Mouse (Mus musculus): Measurements from ENCODE around the gene Kansl3.
A peak's percentile ranks its signal among the peaks of the same experiment; 100 is the strongest.

The Kansl3 gene

GRCm38 (mm10) chr1:36321829-36322573 lies 47.0 kb downstream of the Kansl3 start:
- no peak for DNase-seq (ENCODE audit: low spot score)

- DNase-seq (ENCODE audit: low spot score): no peak
Measured at GRCm38 (mm10) chr1:36321164-36321563, 47.8 kb downstream of the Kansl3 start.

- DNase-seq (ENCODE audit: low spot score): no peak
Measured at GRCm38 (mm10) chr1:36315776-36316100, 53.2 kb downstream of the Kansl3 start.

GRCm38 (mm10) chr1:36314959-36315775 lies 53.8 kb downstream of the Kansl3 start:
- DNase-seq (ENCODE audit: low spot score): no peak

- DNase-seq (ENCODE audit: low spot score): no peak
Measured at GRCm38 (mm10) chr1:36309498-36309901, 59.5 kb downstream of the Kansl3 start.

DNA sequence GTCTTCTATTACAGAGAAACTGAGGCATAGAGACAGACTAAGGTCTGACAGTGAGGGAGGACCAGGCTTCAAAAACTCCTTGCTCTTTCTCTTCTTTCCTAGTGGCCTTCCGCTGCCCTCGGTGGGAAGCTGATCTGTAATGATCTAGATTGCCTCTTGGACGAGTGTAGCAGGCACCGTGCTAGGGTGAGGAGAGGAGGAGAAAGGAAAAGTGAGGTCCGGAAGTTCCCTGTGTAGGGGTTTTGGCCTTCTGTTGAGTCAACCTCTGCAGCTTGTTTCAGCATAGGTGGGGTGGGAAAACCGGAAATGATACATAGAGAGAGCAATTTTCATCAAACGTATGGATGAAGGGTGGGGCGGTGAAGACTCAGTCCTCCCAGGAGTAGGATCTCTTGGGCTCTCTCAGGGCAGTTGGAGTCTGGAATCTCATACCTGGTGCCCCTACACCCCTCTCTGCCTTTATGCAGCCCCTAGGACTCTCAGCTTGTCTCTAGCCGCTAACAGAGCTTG lies 60.0 kb downstream of the Kansl3 start:
- DNase-seq (ENCODE audit: low spot score): no peak

DNA sequence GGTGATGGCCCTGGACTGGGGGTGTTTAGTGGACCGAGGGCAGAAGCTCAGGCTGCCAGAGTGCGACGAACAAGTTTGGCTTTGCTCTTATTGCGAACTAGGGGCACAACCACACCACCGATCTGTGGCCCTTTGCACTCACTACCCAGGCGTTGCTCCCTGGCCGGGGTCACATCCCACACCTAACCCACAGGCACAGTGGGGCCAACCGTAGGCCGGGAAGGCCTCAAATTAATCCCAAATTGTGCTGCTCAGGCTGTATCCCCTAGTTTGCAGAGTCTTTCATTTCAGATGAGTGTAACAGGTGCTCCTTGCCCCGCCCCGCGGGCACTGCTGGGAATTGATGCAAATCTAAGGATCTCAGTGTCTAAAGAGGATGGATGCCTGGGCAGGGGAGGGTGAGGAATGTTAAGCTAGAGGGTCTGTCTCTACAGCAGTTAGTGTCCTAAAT lies 60.5 kb downstream of the Kansl3 start:
- no peak for DNase-seq (ENCODE audit: low spot score)

GRCm38 (mm10) chr1:36307495-36308280 lies 61.3 kb downstream of the Kansl3 start, which contains the start of gene Arid5a:
Arid5a (plus strand) TSS chr1:36307733.
- peak; percentile 75 for DNase-seq (ENCODE audit: low spot score)

DNA sequence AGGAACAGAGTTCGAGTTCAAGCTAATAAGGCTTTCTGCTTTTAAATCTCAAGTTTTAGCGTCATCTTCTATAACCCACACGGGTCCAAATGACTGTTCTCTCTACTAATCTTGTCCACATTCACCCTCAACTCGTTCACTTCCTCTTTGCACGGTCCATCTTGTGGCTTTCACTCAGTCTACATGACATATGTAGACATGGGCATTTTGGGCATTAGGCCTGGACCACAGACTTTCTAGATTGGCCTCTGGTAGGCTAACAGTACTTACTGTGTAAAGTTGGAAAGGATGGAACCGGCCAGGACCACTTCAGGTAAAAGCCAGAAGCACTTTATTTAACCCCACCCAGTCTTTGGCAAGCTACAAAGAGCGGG lies 61.9 kb downstream of the Kansl3 start:
- no peak for DNase-seq (ENCODE audit: low spot score)

- DNase-seq (ENCODE audit: low spot score): no peak
Measured at GRCm38 (mm10) chr1:36306120-36306519, 62.9 kb downstream of the Kansl3 start.

GRCm38 (mm10) chr1:36304764-36305163 lies 64.2 kb downstream of the Kansl3 start:
- no peak for DNase-seq (ENCODE audit: low spot score)

DNA sequence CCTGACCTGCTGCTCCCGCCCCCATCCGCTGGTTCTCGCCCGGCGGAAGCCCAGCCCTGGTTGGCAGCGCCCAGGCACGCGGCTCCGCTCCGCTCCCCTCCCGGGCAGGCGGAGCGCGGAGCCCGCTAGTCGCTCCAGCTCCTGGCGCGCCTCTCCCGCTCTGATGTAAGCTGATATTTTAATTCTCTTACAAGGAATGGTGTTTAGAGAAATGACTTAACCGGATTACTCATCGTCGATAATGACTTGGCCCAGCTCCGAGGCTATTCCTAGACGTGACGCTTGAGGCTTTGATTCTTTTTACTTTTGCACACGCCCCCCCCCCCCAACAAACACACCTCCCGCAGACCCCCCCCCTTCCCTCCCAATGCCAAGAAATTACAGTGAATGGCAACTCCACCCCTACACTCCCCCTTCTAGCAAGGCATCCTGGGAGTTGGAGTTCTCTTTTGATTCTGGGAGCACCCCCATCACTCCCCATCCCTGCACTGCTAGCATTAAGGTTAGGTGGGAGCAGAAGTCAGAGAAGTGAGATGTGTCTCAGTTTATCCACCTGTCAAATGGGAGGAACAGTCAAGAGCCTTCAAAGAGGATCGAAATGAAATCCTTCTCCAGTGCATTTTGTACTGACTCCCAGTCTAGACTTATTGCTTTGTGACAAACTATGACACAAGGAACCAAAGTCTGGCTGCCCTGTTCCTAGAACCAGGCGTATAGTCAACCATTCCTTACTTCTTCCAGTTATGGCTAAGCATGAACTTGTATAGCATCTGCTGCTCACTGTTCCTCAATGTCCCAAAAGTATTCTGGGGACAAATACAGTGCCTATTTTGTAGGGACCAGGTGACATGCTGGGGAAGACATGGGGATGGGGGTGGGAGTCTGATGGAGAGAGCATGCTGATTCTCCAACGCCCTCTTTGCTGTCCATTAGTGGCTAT lies 65.3 kb downstream of the Kansl3 start:
- peak; percentile 72 for DNase-seq (ENCODE audit: low spot score)

- no peak for DNase-seq (ENCODE audit: low spot score)
Measured at GRCm38 (mm10) chr1:36302957-36303356, 66.0 kb downstream of the Kansl3 start.

GRCm38 (mm10) chr1:36302273-36302672 lies 66.7 kb downstream of the Kansl3 start:
- no peak for DNase-seq (ENCODE audit: low spot score)

GRCm38 (mm10) chr1:36300486-36300885 lies 68.5 kb downstream of the Kansl3 start:
- no peak for DNase-seq (ENCODE audit: low spot score)

- no peak for DNase-seq (ENCODE audit: low spot score)
Measured at GRCm38 (mm10) chr1:36299676-36300075, 69.3 kb downstream of the Kansl3 start.

DNA sequence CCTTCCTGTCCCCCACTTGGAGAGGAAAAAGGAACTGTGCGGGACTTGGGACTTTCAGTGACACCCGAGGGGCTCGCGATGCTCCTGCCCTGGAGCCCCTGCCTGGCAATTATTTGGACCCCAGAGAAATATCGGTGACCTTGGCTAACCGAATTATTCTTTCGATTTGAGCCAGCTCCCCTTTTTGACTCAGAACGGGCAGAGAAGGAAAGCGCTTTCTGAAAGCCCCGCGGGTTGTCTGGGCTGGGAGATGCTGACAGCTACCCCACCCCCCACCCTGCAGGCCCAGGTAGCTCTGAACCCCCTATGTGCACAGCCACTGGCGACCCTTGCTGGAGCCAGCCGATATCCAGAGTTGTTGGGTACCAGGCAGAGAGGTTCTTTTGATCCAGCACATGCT lies 69.9 kb downstream of the Kansl3 start:
- no peak for DNase-seq (ENCODE audit: low spot score)

- DNase-seq (ENCODE audit: low spot score): no peak
Measured at GRCm38 (mm10) chr1:36298107-36298506, 70.9 kb downstream of the Kansl3 start.

DNA sequence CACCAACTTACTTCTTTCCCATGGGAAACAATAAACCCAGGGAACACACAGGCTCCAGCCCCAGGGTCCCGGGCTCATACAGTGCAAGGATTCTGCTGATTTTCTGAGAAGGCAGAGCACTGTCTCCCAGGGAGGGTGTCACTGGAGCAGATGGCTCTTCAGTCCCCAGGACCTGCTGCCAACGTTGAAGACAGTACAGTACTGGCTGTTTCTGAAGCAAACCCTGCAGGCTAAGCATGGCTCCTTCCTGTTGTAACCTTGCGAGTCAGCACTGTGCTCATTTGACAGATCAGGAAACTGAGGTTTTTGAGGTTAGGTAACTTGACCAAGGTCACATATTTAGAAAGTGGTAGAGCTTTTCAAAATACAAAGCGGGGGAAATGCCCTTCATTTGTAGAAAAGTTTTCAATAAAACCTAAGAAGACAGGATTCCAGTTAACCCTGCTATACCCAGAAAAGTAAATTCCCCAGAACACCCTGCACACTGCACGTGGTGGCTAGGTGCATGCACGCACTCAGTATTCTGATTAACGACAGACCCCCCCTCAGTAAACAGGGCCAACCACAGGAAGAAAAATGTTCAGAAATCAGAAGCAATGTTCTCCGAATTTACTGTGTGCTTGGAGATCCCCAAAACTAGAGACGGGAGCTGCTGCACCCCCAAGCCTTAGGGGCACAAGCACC lies 72.4 kb downstream of the Kansl3 start:
- no peak for DNase-seq (ENCODE audit: low spot score)

- no peak for DNase-seq (ENCODE audit: low spot score)
Measured at GRCm38 (mm10) chr1:36294402-36294801, 74.6 kb downstream of the Kansl3 start.

- no peak for DNase-seq (ENCODE audit: low spot score)
Measured at GRCm38 (mm10) chr1:36293470-36293869, 75.5 kb downstream of the Kansl3 start.
